Mouse (Mus musculus) 3134 (cell line): ENCODE measurements around the gene Borcs6.

ENCODE experiments used
- DNase-seq: peaks from one replicate; pipeline ENCODE4 v3.0.0-alpha.2; 2011; ENCODE audit warnings: low spot score; ENCODE audit not compliant: insufficient read length; ENCODE audit errors: extremely low read depth

Gene Borcs6

DNA sequence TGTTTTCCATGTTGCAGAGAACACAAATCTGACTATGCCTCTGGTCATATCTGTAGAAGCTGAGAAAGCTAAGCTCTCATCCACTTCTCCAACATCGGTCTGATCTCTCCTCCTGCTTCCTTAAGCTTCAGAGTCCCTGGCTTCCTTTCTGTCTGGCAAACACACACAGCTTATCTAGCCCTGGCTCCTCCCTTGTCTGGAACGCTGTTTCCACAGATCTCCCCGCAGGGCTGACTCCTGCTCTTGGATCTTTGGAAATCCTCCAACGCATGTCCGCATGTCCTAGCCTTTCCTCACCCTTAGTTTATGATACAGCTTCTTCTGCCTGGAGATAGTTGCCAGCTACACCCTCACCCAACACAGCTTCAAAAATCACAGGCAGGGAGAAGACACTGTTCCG lies 8.1 kb downstream of the Borcs6 start:
- DNase-seq: no peak

DNA sequence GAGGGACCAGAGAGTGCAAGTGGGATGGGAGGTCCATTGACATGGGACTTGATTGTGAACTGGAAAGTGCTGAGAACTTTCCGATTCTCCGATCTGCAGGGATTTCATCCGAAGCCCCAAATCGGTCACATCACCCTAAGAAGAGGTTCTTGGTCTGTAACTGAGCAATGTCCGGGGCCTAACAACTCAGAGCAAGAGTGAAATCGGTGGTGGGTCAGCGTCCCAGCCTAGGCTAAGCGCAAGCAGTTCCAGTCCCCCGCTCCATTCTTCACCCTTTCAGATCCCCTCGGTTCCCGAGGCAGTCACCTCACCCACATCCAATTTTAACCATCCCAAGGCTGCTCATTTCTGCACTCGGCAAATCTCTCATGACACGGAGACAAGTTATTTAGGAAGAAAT lies 10.6 kb downstream of the Borcs6 start:
- no peak for DNase-seq

DNA sequence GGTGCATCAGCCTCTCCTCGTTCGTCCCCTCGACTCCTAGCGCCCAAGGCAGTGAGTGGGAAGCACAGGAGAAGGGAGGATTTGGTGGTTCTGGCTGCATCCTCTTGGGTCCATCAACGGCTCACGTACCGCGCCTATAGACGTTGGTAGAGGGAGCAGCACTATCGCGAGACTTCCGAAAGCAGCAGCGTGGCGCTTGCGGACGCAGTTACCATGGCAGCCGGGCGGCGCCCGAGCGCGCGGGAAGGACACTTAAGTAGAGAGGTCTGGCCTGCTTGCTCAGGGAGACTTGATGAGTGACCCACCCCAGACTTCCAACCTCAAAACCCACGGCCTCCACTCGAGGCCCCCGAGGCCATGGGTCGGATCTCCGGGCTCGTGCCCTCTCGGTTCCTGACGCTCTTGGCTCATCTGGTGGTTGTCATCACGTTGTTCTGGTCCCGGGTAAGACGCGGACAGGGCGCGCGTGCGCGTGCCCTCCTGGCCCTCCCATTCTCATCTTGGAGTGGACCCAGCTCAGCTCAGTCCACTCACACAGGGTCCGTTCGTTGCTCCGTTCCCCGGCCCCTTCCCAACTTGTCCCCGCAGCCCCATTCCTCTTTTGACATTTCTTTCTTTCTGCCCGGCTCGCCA lies 11.2 kb downstream of the Borcs6 start, which contains the start of gene Tmem107:
Gene Tmem107 (plus strand): TSS at position 217 of the 633 bp plus-strand sequence.
- peak; percentile 100 for DNase-seq

DNA sequence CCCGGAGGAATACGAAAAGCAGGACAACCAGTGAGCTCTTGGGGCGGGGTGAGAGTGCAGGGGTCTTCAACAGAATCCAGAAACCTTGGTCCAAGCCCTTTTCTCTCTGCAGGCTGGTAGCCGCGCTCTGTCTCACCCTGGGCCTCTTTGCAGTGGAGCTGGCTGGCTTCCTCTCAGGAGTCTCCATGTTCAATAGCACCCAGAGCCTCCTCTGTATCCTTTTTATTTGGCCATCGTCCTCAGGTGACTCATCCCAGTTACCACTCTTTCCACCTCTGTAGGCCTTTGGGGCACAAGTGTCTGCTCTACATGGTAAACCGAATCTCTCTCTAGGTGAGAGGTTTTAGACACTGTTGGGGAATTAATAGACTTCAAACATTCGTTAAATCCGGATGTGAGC lies 11.7 kb downstream of the Borcs6 start:
- DNase-seq: no peak

DNA sequence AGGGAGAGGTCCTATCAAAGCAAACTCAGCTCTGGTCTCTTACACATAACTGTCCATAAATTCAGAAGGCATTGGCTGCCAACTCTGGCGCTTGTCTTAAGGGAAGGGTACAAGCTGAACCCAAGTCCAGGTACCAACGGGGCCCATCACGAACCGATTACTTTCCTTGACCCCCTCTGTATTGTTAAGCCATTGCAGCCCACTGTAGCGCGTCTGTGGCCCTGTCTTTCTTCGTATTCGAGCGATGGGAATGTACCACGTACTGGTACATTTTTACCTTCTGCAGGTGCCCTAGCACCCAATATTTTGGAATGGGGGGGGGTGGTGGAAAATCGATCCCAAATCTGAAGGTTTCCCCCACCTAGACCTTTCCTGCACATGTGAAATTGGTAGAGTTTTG lies 12.7 kb downstream of the Borcs6 start:
- no peak for DNase-seq

DNA sequence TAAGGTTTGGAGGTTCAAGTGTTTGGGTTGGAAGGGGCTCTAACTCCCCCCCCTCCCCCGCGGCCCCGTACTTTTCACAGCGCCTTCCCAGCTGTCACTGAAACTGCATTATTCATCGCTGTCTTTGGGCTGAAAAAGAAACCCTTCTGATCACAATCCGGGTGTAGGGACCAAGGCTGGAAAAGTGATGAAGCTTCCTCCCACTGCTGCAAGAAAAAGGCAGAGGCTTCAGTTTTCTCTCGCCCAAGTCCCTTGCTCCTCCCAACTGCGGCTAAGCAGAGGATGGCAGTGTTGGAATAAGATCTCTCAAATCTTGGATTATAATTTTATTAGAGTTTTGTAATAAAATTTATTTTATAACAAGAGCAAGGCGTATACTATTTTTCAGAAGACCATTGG lies 13.1 kb downstream of the Borcs6 start:
- DNase-seq: no peak

DNA sequence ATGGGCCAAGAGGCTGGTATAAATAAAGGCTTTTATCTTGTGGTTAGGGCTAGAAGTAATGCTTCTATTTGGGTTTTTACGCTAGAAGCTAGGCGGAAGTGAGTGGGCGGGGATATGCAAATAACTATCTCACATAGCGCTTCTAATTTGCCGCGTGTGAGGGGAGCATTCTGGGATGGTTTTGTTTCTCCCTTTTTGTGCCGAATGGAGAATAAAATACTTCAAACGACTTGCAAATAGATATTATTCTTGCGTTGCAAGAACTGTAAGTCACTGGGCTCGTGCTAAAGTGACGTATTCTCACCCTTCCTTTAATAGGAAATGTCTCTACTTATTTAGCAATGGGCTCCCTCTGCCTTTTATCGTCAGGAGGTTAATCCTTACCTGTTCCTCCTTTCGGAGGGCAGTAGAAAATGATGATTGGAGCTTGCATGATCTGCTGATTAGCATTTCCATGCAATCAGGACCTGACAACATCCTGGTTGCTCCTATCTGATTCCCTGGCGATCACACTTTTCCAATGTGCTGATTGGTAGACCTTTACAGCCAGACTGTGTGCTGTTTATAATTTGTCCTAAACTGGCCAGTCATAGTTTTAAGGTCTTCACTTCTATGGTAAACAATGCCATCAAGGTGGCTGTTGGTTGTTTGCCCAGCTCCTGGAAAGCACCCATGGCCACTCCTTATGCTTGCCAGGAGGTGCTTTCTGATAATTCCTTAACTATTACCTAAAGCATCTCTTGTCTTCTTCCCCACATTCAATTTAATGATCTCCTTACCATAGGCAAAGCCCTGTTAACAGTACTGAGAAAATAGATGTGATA lies 13.8 kb downstream of the Borcs6 start:
- peak; percentile 77 for DNase-seq

DNA sequence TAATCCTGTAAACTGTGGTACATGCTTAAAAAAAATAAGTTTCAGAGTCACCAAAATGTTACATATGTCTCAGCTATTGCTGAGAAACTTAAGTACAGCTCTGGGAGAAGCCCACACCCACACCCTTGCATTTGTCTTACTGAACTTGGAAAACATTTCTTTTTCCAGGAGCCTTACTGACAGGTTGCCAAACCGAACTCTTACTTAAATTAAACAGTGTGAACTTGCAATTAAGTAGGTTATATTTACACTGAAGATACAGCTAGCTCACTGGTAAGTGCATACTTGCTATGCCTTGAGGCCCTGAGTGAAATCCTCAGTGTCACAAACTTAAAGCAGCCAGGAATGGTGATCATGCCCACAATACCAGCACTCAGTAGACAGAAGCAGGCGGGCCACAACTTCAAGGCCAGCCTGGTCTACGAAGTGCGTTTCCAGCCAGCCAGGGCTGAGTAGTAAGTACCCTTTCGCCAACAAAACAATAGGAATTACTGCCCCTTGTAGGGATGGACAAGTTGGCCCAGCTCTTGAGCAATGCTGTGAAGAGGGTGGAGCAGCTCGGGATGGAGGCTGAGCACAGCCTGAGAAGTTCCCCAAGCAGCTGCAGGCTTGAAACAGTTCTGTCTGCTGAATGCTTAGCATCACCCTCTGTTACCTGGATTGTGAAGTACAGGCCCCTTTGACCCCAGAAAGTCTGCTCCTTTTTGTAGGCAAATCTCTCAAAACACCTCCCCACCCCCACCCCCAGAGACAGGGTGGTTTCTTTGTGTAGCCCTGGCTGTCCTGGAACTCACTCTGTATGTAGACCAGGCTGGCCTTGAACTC lies 14.6 kb downstream of the Borcs6 start:
- no peak for DNase-seq

DNA sequence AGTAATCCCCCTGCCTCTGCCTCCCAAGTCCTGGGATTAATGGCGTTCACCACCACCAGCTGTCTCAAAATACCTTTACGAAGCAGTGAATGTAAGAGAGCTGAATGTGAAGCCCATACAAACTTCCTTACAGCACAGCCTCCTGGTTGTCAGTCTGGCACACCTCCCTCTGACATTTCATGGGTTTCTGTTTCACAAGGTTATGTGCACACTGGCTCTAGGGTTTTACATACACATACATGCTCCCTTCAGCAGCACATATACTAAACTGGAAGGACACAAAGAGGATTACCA lies 15.2 kb downstream of the Borcs6 start:
- no peak for DNase-seq

DNA sequence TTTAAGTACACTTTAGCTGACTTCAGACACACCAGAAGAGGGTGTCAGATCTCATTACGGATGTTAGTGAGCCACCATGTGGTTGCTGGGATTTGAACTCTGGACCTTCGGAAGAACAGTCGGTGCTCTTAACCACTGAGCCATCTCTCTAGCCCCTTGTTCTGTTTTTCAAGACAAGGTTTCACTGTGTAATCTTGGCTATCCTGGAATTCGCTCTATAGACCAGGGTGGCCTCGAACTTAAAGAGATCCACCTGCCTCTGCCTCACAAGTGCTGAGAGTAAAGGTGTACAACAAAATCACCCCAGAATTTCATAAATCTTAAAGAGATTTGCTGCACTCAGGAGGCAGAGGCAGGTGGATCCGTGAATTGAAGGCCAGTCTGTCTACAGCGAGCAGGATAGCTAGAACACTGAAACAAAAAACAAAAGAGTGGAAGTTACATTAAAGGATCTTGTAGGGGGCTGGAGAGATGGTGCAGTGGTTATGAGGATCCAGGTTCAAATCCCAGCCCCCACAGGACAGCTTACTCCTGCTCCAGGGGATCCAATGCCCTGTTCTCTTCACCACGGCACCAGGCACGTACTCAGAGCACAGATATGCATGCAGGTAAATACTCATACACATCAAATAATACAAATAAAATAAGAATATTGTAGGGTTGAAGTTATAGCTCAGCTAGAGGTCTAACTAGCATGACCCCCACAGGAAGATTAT lies 16.4 kb downstream of the Borcs6 start:
- peak; percentile 82 for DNase-seq

DNA sequence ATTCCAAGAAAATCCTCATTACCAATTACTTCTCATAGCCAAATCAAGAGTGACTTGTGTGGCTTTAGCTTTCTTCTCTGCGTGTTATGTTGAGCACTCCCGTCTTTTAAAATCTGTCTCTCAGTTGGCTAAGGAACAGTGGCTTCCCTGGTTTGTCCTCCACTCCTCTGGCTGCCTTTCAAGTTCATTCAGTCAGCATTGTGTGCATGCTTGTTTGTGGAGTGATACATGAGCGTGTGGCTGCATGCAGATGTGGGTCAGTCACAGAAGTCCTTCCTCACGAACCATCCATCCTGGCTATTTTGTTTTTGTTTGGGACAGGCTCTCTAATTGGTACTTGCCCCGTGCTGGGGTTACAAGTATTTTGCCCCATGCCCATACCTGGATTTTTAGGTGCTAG lies 17.1 kb downstream of the Borcs6 start:
- no peak for DNase-seq

DNA sequence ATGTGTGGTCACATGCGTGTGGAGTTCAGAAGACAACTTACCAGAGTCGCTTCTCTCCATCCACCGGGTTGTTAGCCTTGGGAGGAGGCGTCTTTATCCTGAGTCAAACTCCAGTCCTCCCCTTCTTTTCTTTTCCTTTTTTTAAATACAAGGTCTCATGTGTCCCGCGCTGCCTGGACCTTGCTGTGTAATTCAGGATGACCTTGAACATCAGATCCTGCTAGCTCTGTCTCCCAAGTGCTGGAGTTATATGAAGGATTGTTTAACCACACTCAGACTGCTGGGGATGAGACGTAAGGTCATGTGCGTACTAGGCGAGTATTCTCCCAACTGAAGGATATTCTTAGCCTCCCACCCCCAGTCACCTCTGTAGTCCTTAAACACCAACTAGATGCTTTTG lies 17.8 kb downstream of the Borcs6 start:
- DNase-seq: no peak

DNA sequence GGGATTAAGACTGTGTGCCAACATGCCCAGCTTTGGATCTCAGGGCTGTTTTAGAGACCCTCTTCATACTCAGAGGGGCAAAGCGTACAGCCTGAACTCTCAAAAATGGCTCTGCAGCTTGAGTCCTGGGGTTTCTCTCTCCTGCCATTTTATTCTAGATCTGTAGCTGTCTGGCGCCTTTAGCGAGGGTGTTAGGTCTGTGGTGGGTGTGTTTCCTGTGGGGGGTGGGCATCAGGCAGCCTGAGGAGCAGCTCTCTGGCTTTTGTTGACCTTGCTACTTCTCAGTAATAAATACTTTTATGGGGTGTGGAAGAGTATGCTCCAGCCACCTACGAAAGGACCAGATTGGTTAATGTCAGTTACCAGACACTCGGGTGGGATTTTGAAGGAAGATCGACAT lies 18.5 kb downstream of the Borcs6 start:
- DNase-seq: no peak

DNA sequence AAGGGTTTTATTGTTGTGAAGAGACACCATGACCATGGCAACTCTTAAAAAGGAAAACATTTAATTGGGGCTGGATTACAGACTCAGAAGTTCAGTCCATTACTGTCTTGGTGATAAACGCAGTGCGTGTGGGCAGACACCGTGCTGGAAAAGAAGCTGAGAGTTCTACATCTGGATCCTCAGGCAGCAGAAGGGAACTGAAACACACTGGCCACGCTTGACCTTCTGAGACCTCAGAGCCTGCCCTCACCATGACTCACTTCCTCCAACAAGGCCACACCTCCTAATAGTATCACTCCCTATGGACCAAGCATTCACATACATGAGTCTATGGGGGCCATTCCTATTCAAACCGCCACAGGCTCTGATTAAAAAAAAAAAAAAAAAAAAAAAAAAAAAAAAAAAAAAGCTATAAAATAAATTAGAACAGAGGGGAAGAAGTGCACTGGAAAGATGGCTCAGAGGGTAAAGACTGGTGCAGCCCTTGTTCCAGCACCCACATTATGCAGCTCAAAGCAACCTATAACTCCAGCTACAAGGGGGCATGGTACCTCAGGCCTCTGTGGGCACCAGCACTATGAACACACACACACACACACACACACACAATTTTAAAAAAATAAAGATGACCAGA lies 19.4 kb downstream of the Borcs6 start:
- DNase-seq: peak; percentile 77

DNA sequence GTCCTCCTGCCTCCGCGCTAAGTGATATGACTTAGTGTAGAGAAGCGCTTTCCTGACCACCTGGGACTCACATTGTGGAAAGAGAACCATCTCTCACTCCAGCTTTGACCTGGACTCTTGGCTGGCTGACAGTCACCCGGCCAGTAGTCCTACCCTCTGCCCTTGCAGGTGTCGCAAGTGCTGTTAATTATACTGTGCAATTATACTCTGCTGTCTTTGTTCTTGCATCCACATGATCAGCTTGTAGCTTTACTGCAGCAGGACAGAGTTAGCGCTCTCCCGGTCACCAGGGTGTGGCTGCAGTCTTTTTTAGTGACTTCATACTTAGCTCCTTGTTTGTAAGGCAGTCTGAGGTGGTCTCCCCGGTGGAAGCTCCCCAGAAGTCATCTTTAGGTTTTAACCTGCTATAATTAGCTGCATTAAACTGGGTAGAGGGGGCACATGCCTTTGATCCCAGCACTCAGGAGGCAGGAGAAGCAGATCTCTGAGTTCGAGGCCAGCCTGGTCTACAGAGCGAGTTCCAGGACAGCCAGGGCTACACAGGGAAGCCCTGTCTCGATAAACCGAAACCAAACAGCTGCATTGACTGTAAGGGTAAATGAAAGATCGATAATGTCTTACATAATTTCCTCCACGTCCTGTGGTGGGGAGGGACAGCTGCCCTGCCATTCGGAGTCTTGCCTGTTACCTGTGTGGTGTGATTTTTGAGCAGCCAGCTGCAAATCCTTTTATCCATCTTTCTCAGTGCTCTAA lies 20.8 kb downstream of the Borcs6 start:
- no peak for DNase-seq

DNA sequence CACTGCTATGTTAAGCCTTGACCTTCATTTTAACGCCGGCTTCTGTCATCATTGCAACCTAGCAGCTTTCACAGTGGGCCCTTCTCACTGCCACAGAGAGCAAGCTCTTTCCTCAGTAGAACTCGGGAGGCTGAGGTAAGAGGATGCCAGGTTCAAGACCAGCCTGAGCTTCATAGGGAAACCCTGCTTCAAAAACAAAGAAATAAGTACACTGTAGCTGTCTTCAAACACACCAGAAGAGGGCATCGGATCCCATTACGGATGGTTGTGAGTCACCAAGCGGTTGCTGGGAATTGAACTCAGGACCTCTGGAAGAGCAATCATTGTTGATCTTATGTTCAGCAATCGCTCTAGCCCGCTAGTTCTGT lies 21.3 kb downstream of the Borcs6 start:
- no peak for DNase-seq

DNA sequence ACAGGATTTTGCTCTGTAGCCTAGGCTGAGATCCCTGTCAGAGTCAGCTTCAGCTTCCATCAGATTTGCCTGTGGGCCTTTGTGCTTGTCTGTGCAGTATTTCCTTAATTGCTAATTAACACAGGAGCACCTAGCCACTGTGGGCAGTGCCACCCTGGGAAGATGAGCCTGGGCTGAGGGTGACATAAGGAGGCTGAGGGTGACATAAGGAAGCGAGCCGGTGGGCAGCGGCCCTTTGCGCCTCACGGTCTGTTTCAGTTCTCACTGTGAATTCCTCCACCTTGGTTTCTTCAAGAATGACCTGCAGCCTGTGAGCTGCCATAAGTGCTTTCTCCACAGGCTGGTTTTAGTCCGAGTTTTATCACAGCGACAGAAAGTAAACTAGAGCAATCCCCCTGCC lies 22.1 kb downstream of the Borcs6 start:
- no peak for DNase-seq

DNA sequence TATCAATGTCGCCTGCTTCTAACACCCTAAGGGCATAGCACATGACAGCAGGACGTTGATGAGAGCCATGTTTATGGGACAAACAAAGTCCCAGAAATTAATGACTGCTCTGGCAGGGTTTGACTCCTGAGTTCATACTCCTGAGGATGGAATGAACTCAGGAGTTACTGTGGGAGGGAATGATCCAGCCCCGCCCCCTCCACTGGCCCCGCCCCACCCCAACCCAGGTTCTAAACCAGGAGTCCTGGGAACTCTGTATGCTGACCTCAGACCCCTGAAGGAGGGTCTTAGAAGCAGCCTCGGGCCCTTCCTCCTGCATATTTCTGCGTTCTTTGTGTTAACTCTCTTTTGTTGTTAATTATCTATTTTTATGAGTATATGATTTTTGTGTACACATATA lies 26.1 kb downstream of the Borcs6 start:
- DNase-seq: no peak

DNA sequence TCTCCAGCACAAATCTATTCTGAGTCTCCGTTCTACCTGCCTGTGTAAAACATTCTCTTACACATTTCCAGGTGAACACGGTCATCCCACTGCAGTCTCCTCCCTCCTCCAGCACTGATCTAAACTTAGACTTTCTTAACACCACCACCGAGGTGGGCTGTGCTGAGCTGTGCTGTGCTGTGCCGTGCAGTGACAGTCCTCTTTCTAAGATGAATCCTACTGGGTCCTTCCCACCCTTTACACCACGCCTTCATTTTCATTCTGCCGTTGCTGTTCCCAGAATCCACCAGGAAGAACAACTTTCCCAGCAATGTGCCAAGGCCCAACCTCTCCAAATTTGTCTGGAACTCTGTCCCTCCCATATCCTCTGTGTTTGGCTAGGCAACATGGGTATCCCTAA lies 26.9 kb downstream of the Borcs6 start:
- DNase-seq: no peak

DNA sequence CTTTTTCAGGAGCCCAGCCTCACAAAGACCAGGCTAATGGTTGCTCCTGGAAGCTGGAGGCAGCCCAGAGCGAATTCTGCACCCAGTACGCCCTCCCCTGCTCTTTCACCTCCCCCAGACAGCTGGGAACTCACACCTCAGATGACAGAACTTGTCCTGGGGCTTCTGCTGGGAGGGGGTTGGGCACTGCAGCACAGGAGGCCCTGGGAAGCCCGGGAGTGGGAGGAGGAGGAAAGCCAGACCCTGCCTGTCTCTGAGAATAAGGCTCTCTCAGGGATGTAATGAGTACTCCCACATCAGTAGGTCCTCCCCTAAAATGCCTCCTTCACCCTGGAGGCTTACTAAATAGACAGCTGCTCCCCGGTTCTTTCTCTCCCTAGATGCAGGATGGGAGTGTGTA lies 27.6 kb downstream of the Borcs6 start:
- DNase-seq: no peak
